Mouse (Mus musculus): ENCODE results near the gene Ercc6.

- TF ChIP-seq CTCF (IDR thresholded peaks at IDR 0.05; ENCODE audit: insufficient read depth, low read depth, low read length) (no peak), POLR2A (IDR thresholded peaks at IDR 0.05; ENCODE audit: insufficient read depth, low read depth, low read length) (no peak)
These were observed 20.3 kb downstream of the Ercc6 start for GRCm38 (mm10) chr14:32533656-32534055.

All from olfactory bulb, adult 2 months (tissue).